Mouse (Mus musculus) adrenal gland, postnatal 14 days (tissue): ENCODE results near the gene Slfn5. TPM values are rescaled to one million over a fixed set of nuclear protein-coding genes. Genes with fewer than 3 reads are reported as not detected.
"Not testable (repeated sequence)": the region's sequence is repeated elsewhere in the genome, so short reads cannot be mapped to it uniquely, and the experiment has no call there.

Source experiments
- DNase-seq: peaks from one replicate; pipeline ENCODE4 v3.0.0; 2021; ENCODE audit warnings: mixed read lengths
- long read RNA-seq, 2 experiments: library from polyadenylated mRNA; stranded (forward); transcript quantifications; one replicate each; pipeline ENCODE4 v2.0.0; 2021
- total RNA-seq: library from RNA; stranded (reverse); gene quantifications from 2 replicates; pipeline ENCODE4 v1.2.3, GENCODE M21; 2021

Gene Slfn5
- 56.2 and 66.5 TPM in 2 replicates for total RNA-seq
- long read RNA-seq, experiment 1, partial matches to known transcripts: 1 of 8 reads
- long read RNA-seq, experiment 1, other reads (novel, unspliced or antisense): 7 of 8 reads
- long read RNA-seq, experiment 2, partial matches to known transcripts: 0 of 8 reads
- long read RNA-seq, experiment 2, other reads (novel, unspliced or antisense): 8 of 8 reads

GRCm38 (mm10) chr11:82950736-82951481, at the start of gene Slfn5:
Gene Slfn5 (plus strand): TSS chr11:82951349.
- peak; percentile 49 for DNase-seq

GRCm38 (mm10) chr11:82901606-82902310, 49.4 kb upstream of the Slfn5 start:
- DNase-seq: no peak

GRCm38 (mm10) chr11:82904952-82905351, 46.2 kb upstream of the Slfn5 start:
- DNase-seq: no peak

GRCm38 (mm10) chr11:82905816-82906215, 45.3 kb upstream of the Slfn5 start:
- no peak for DNase-seq

GRCm38 (mm10) chr11:82907651-82908607, 43.2 kb upstream of the Slfn5 start, which contains the start of gene Nle1:
Gene Nle1 (minus strand): TSS chr11:82908411.
- peak; percentile 97 for DNase-seq

- no peak for DNase-seq
Measured at GRCm38 (mm10) chr11:82908608-82908989, 42.5 kb upstream of the Slfn5 start.

- no peak for DNase-seq
Measured at GRCm38 (mm10) chr11:82910250-82910649, 40.9 kb upstream of the Slfn5 start, which contains the start of gene Unc45b. Gene Unc45b (plus strand): TSS chr11:82910550.

GRCm38 (mm10) chr11:82910679-82911389, 40.3 kb upstream of the Slfn5 start:
- DNase-seq: no peak

GRCm38 (mm10) chr11:82914711-82915352, 36.3 kb upstream of the Slfn5 start:
- peak; percentile 86 for DNase-seq

GRCm38 (mm10) chr11:82920768-82921167, 30.4 kb upstream of the Slfn5 start:
- no peak for DNase-seq

GRCm38 (mm10) chr11:82921691-82922090, 29.5 kb upstream of the Slfn5 start:
- no peak for DNase-seq

GRCm38 (mm10) chr11:82923910-82924309, 27.2 kb upstream of the Slfn5 start:
- not testable (repeated sequence) for DNase-seq

GRCm38 (mm10) chr11:82928897-82929632, 22.1 kb upstream of the Slfn5 start:
- DNase-seq: no peak

GRCm38 (mm10) chr11:82929633-82929950, 21.6 kb upstream of the Slfn5 start:
- peak; percentile 19 for DNase-seq

- DNase-seq: peak; percentile 45
Measured at GRCm38 (mm10) chr11:82930391-82930955, 20.7 kb upstream of the Slfn5 start.

- peak; percentile 14 for DNase-seq
Measured at GRCm38 (mm10) chr11:82931161-82931560, 20.0 kb upstream of the Slfn5 start.

- peak; percentile 40 for DNase-seq
Measured at GRCm38 (mm10) chr11:82931671-82932450, 19.3 kb upstream of the Slfn5 start.

GRCm38 (mm10) chr11:82933186-82933585, 18.0 kb upstream of the Slfn5 start:
- DNase-seq: no peak

- DNase-seq: no peak
Measured at GRCm38 (mm10) chr11:82943336-82943735, 7.8 kb upstream of the Slfn5 start.
